Mouse (Mus musculus) MEL (cell line): ENCODE measurements around the gene Chchd1. TPM values are rescaled to one million over a fixed set of nuclear protein-coding genes. Genes with fewer than 3 reads are reported as not detected.

Experiments used
- DNase-seq: peaks from one replicate; pipeline ENCODE4 v3.0.0; 2011; ENCODE audit warnings: low read depth, low spot score
- H3K27ac ChIP-seq: 2 replicates; pipeline ENCODE4 v1.5.1; 2012; ENCODE audit warnings: low read depth, mild to moderate bottlenecking, control low read depth, low read length, moderate library complexity; ENCODE audit not compliant: control insufficient read depth
- H3K27me3 ChIP-seq, 2 experiments: fragments of 150-350 bp in 1 of 2; sonication (generic) in 1 of 2; 2 replicates each; pipeline ENCODE4 v1.6.1; 2012; ENCODE audit warnings: low read length in 2 of 2, mild to moderate bottlenecking in 2 of 2, improper control_type of control experiment in 1 of 2, moderate library complexity in 1 of 2; ENCODE audit not compliant: insufficient read depth in 2 of 2, control insufficient read depth in 1 of 2
- H3K36me3 ChIP-seq, 2 experiments: 2 replicates each; pipeline ENCODE4 v1.6.1; 2012 to 2014; ENCODE audit warnings: low read length in 2 of 2, improper control_type of control experiment in 1 of 2, inconsistent platforms in 1 of 2, mild to moderate bottlenecking in 1 of 2; ENCODE audit not compliant: insufficient read depth in 2 of 2, control insufficient read depth in 1 of 2
- H3K4me1 ChIP-seq, 2 experiments: fragments of 150-350 bp in 1 of 2; sonication (generic) in 1 of 2; 2 replicates each; pipeline ENCODE4 v1.6.1; 2012; ENCODE audit warnings: low read length in 2 of 2, improper control_type of control experiment in 1 of 2, mild to moderate bottlenecking in 1 of 2; ENCODE audit not compliant: insufficient read depth in 2 of 2, control insufficient read depth in 1 of 2
- H3K4me3 ChIP-seq, 2 experiments: fragments of 150-350 bp in 1 of 2; sonication (generic) in 1 of 2; 2 replicates each; pipeline ENCODE4 v1.5.1; 2012; ENCODE audit warnings: low read depth in 2 of 2, low read length in 2 of 2, mild to moderate bottlenecking in 2 of 2, moderate library complexity in 2 of 2, control low read depth in 1 of 2, improper control_type of control experiment in 1 of 2; ENCODE audit not compliant: control insufficient read depth in 1 of 2, insufficient read depth in 1 of 2
- H3K79me2 ChIP-seq: 2 replicates; pipeline ENCODE4 v1.6.1; 2012; ENCODE audit warnings: mild to moderate bottlenecking, low read length, moderate library complexity; ENCODE audit not compliant: control insufficient read depth, poor library complexity, insufficient read depth
- H3K9ac ChIP-seq: 2 replicates; pipeline ENCODE4 v1.6.1; 2012; ENCODE audit warnings: low read depth, mild to moderate bottlenecking, control low read depth, low read length, moderate library complexity; ENCODE audit not compliant: control insufficient read depth, poor library complexity, severe bottlenecking
- H3K9me3 ChIP-seq: fragments of 150-350 bp; sonication (generic); replicated peaks from 2 replicates; pipeline ENCODE4 v1.6.1; 2012; ENCODE audit warnings: mild to moderate bottlenecking, low read length, improper control_type of control experiment, moderate library complexity; ENCODE audit not compliant: insufficient read depth
- BHLHE40 ChIP-seq: IDR thresholded peaks from 2 replicates; pipeline ENCODE4 v1.6.1; 2012; ENCODE audit warnings: low read depth, mild to moderate bottlenecking, inconsistent platforms, low read length, improper control_type of control experiment, borderline replicate concordance
- CHD1 ChIP-seq: IDR thresholded peaks from 2 replicates; pipeline ENCODE4 v1.6.1; 2012; ENCODE audit warnings: low read depth, mild to moderate bottlenecking, inconsistent platforms, low read length, improper control_type of control experiment
- CTCF ChIP-seq, 3 experiments: IDR thresholded peaks in 2 of 3; conservative IDR thresholded peaks in 1 of 3; 2 replicates each; pipeline ENCODE4 v1.5.1; 2011 to 2012; ENCODE audit warnings: low read length in 3 of 3, low read depth in 2 of 3, mild to moderate bottlenecking in 2 of 3, improper control_type of control experiment in 1 of 3, inconsistent platforms in 1 of 3, mixed read lengths in 1 of 3, moderate library complexity in 1 of 3; ENCODE audit not compliant: control insufficient read depth in 1 of 3, insufficient read depth in 1 of 3, poor library complexity in 1 of 3, severe bottlenecking in 1 of 3
- E2F4 ChIP-seq: IDR thresholded peaks from 2 replicates; pipeline ENCODE4 v1.6.1; 2011; ENCODE audit warnings: low read depth, low read length, improper control_type of control experiment, borderline replicate concordance
- ELF1 ChIP-seq: IDR thresholded peaks from 2 replicates; pipeline ENCODE4 v1.6.1; 2014; ENCODE audit warnings: low read depth, mild to moderate bottlenecking, inconsistent platforms, low read length, improper control_type of control experiment, moderate library complexity
- EP300 ChIP-seq, 2 experiments: IDR thresholded peaks; 2 replicates each; pipeline ENCODE4 v1.6.1; 2011; ENCODE audit warnings: improper control_type of control experiment in 2 of 2, low read length in 2 of 2, low read depth in 1 of 2, mild to moderate bottlenecking in 1 of 2
- ETS1 ChIP-seq: IDR thresholded peaks from 2 replicates; pipeline ENCODE4 v1.6.1; 2012; ENCODE audit warnings: low read depth, mild to moderate bottlenecking, inconsistent platforms, low read length, improper control_type of control experiment, moderate library complexity
- GABPA ChIP-seq: IDR thresholded peaks from 2 replicates; pipeline ENCODE4 v1.6.1; 2012; ENCODE audit warnings: low read depth, mild to moderate bottlenecking, inconsistent platforms, low read length, improper control_type of control experiment, moderate library complexity
- GATA1 ChIP-seq: IDR thresholded peaks from 2 replicates; pipeline ENCODE4 v1.6.1; 2011; ENCODE audit warnings: low read depth, low read length, improper control_type of control experiment
- HCFC1 ChIP-seq: IDR thresholded peaks from 2 replicates; pipeline ENCODE4 v1.6.1; 2012; ENCODE audit warnings: low read depth, mild to moderate bottlenecking, inconsistent platforms, low read length, improper control_type of control experiment, moderate library complexity
- JUND ChIP-seq: IDR thresholded peaks from 2 replicates; pipeline ENCODE4 v1.6.1; 2011; ENCODE audit warnings: low read depth, mild to moderate bottlenecking, improper control_type of control experiment, low read length
- KAT2A ChIP-seq: conservative IDR thresholded peaks from 2 replicates; pipeline ENCODE4 v1.6.1; 2012; ENCODE audit warnings: low read depth, low read length, improper control_type of control experiment, inconsistent platforms
- MAX ChIP-seq: IDR thresholded peaks from 2 replicates; pipeline ENCODE4 v1.6.1; 2011; ENCODE audit warnings: low read length, improper control_type of control experiment
- MAZ ChIP-seq: IDR thresholded peaks from 2 replicates; pipeline ENCODE4 v1.6.1; 2012; ENCODE audit warnings: low read depth, mild to moderate bottlenecking, inconsistent platforms, low read length, improper control_type of control experiment
- MEF2A ChIP-seq: IDR thresholded peaks from 2 replicates; pipeline ENCODE4 v1.6.1; 2014; ENCODE audit warnings: low read depth, mild to moderate bottlenecking, inconsistent platforms, low read length, improper control_type of control experiment; ENCODE audit not compliant: poor library complexity, insufficient replicate concordance, severe bottlenecking; ENCODE audit errors: extremely low read depth
- MYB ChIP-seq: IDR thresholded peaks from 2 replicates; pipeline ENCODE4 v1.6.1; 2011; ENCODE audit warnings: mild to moderate bottlenecking, low read depth, low read length, improper control_type of control experiment
- MYC ChIP-seq: IDR thresholded peaks from 2 replicates; pipeline ENCODE4 v1.6.1; 2011; ENCODE audit warnings: low read depth, mild to moderate bottlenecking, low read length, improper control_type of control experiment, moderate library complexity
- NELFE ChIP-seq: IDR thresholded peaks from 2 replicates; pipeline ENCODE4 v1.6.1; 2011; ENCODE audit warnings: low read depth, low read length, improper control_type of control experiment
- NRF1 ChIP-seq: IDR thresholded peaks from 2 replicates; pipeline ENCODE4 v1.6.1; 2014; ENCODE audit warnings: low read depth, mild to moderate bottlenecking, inconsistent platforms, low read length, improper control_type of control experiment, moderate library complexity; ENCODE audit not compliant: poor library complexity, insufficient read depth, severe bottlenecking
- POLR2AphosphoS2 ChIP-seq: IDR thresholded peaks from 2 replicates; pipeline ENCODE4 v1.6.1; 2011; ENCODE audit warnings: low read length, improper control_type of control experiment
- POLR2AphosphoS5 ChIP-seq: IDR thresholded peaks from 2 replicates; pipeline ENCODE4 v1.6.1; 2012; ENCODE audit warnings: low read depth, borderline replicate concordance, mild to moderate bottlenecking, inconsistent platforms, low read length, moderate library complexity, mixed read lengths
- RCOR1 ChIP-seq: IDR thresholded peaks from 2 replicates; pipeline ENCODE4 v1.6.1; 2012; ENCODE audit warnings: low read depth, mild to moderate bottlenecking, inconsistent platforms, low read length, improper control_type of control experiment
- SIN3A ChIP-seq: IDR thresholded peaks from 2 replicates; pipeline ENCODE4 v1.6.1; 2012; ENCODE audit warnings: low read length, improper control_type of control experiment, inconsistent platforms
- SMC3 ChIP-seq: IDR thresholded peaks from 2 replicates; pipeline ENCODE4 v1.6.1; 2011; ENCODE audit warnings: low read depth, low read length, improper control_type of control experiment
- TAL1 ChIP-seq: IDR thresholded peaks from 2 replicates; pipeline ENCODE4 v1.6.1; 2012; ENCODE audit warnings: mild to moderate bottlenecking, inconsistent platforms, low read length, moderate library complexity, mixed read lengths
- TBP ChIP-seq: IDR thresholded peaks from 2 replicates; pipeline ENCODE4 v1.8.0; 2011; ENCODE audit warnings: low read depth, low read length, improper control_type of control experiment
- TCF12 ChIP-seq: IDR thresholded peaks from 2 replicates; pipeline ENCODE4 v1.6.1; 2014; ENCODE audit warnings: low read depth, mild to moderate bottlenecking, inconsistent platforms, low read length, improper control_type of control experiment, moderate library complexity
- UBTF ChIP-seq: IDR thresholded peaks from 2 replicates; pipeline ENCODE4 v1.6.1; 2012; ENCODE audit warnings: low read depth, mild to moderate bottlenecking, inconsistent platforms, low read length, improper control_type of control experiment, moderate library complexity, borderline replicate concordance; ENCODE audit not compliant: insufficient read depth
- USF1 ChIP-seq: IDR thresholded peaks from 2 replicates; pipeline ENCODE4 v1.6.1; 2014; ENCODE audit warnings: low read depth, mild to moderate bottlenecking, inconsistent platforms, low read length, improper control_type of control experiment, moderate library complexity
- ZC3H11A ChIP-seq: IDR thresholded peaks from 2 replicates; pipeline ENCODE4 v1.6.1; 2012; ENCODE audit warnings: low read depth, mild to moderate bottlenecking, inconsistent platforms, low read length, improper control_type of control experiment
- ZKSCAN1 ChIP-seq: IDR thresholded peaks from 2 replicates; pipeline ENCODE4 v1.6.1; 2012; ENCODE audit warnings: low read depth, mild to moderate bottlenecking, inconsistent platforms, low read length, improper control_type of control experiment, moderate library complexity
- polyA plus RNA-seq, 2 experiments: library from polyadenylated mRNA; stranded (reverse) in 1 of 2; unstranded in 1 of 2; fragments of >175 nt in 1 of 2; fragments of >200 nt in 1 of 2; gene quantifications; 2 replicates each; pipeline versions ENCODE4 v1.2.1 to v1.2.4; 2012; ENCODE audit warnings: low replicate concordance in 2 of 2, low read depth in 1 of 2; ENCODE audit not compliant: insufficient read length in 2 of 2, insufficient read depth in 1 of 2, missing spikeins in 1 of 2
- total RNA-seq: library from RNA; depleted of rRNA; stranded (reverse); fragments of 300-350 nt; gene quantifications from 2 replicates; pipeline ENCODE4 v1.2.3, GENCODE M21; 2012

Chchd1 gene
- total and polyA plus RNA-seq, 3 experiments: 136 to 164 TPM; not detected in 1

DNA sequence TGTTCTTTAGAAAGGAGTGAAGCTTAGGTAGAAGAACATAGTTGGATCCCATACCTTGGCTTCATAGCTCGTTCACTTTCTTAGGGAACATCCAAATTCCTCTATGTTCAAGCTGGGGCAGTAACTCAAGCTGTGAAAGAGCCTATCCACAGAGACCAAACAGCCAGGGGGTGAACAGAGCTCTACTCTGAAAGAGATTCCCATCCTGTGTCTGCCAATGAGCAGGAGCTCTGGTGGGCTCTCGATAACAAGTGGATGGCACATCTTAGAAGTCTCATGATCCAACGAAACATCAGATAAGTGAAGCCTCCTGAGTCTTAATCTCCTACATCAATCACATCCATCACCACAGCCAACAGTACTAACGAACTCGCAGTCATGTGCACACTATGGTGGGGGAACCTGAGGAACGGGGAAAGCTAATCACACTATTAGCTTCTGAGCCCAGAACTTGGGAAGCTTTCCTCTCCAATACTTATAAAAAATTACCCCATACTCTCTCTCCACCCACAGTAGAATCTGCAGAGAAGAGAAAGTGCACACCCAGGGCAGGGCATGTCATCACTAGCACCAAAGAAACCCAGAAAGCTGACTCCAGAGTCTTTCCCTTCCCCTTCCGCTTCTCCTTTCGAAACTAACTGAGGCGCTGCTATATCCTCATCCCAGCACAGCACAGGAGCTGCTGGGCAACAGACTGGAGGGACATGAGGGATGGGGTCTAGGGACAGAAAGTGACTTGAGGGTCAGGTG lies 28.2 kb downstream of the Chchd1 start (continued):
- TF ChIP-seq GABPA: no peak
- TF ChIP-seq POLR2AphosphoS5: no peak
- TF ChIP-seq ETS1: peak; percentile 81
- 0 out of 2 replicates have a peak, but pooled peaks have one; percentile 49 for TF ChIP-seq MAZ
- TF ChIP-seq, all 39 proteins: peak for 25

DNA sequence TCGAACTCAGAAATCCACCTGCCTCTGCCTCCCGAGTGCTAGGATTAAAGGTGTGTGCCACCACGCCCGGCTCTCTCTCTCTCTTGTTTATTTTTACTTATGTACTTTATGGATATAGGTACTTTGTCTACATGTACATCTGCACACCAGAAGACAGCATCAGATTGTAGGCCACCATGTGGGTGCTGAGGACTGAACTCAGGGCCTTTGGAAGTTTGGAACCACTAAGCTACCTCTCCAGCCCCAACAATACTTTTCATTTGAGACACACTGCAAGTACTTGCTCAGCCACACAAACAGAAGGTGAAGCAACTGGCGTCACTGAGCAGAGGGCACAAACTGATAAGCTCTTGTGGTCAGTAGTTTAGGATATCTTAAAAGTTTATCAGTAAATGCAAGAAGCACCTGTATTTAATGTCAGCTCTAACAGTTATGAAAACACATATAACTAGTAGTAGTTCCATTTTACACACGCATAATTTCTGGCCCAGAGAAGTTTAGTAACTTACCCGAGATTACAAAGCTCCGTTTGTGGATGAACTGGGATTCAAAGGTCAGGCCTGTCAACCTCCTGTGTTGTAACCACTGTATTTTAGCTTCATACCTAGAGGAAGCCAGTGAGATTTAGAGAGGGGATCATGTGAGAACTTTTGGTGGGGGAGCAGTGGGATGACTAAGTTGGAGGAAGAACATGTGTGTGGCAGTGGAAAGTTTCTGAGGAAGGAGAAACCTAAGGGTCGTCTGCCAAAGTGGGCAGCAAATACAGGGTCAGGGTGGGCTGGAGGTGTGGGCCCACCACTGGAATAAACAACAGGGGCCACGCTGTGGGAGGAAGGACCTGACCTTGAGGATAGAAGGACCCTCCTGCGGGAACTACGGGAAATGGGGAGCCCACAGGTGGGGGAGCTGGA lies 30.5 kb downstream of the Chchd1 start:
- Histone ChIP-seq H3K27ac (peak overlapping the region; percentile 99), H3K4me1 (peaks cover 37 to 49% of the 10 kb centered on the region in 2 experiments), H3K36me3 (peaks cover 29 to 51% of the 10 kb centered on the region in 2 experiments)
- TF ChIP-seq KAT2A (peak; percentile 50), JUND (0 out of 2 replicates have a peak, but pooled peaks have one; percentile 39), POLR2AphosphoS2 (peak; percentile 93), ELF1 (0 out of 2 replicates have a peak, but pooled peaks have one; percentile 40), MAX (peak; percentile 20; the same call in 1 of the 2 replicates), GATA1 (peak; percentile 98), TCF12 (peak; percentile 98), ZC3H11A (no peak), NRF1 (no peak), SIN3A (peak; percentile 98), HCFC1 (peak; percentile 53), E2F4 (no peak), MEF2A (no peak), UBTF (no peak), CHD1 (peak; percentile 97), MYB (peak; percentile 90), RCOR1 (peak; percentile 75), SMC3 (no peak), POLR2AphosphoS5 (0 out of 2 replicates have a peak, but pooled peaks have one; percentile 19), TBP (peak; percentile 85), MYC (0 out of 2 replicates have a peak, but pooled peaks have one; percentile 59), CTCF (IDR thresholded peaks at IDR 0.05 in 2 of 3, conservative IDR thresholded peaks at IDR 0.05 in 1 of 3; ENCODE audit: control insufficient read depth in 1 of 3, insufficient read depth in 1 of 3, low read depth in 2 of 3, low read length in 3 of 3, poor library complexity in 1 of 3, severe bottlenecking in 1 of 3) (no peak), USF1 (0 out of 2 replicates have a peak, but pooled peaks have one; percentile 25), TAL1 (peak; percentile 97), ZKSCAN1 (no peak), BHLHE40 (peak; percentile 41; the same call in 1 of the 2 replicates), EP300 (IDR thresholded peaks at IDR 0.05; ENCODE audit: low read depth in 1 of 2, low read length in 2 of 2) (peak; percentile 96 to 99), NELFE (peak; percentile 48)

More for the DNA sequence above, 30.5 kb downstream of the Chchd1 start:
- H3K9ac ChIP-seq: peak overlapping the region; percentile 96
- H3K79me2 ChIP-seq: peaks cover 33% of the 10 kb centered on the region
- peak overlapping the region; percentile 78 to 90 for H3K4me3 ChIP-seq
- no peaks in the 10 kb centered on the region for H3K9me3 ChIP-seq
- DNase-seq: peak; percentile 89
- no peaks in the 10 kb centered on the region for H3K27me3 ChIP-seq
